Mouse (Mus musculus) heart, adult 2 months (tissue): ENCODE data around the gene Stxbp1.

ENCODE experiments used
- CTCF ChIP-seq: fragments of 200-600 bp; IDR thresholded peaks from 2 replicates; pipeline ENCODE4 v1.8.1; 2022; ENCODE audit warnings: antibody characterized with exemption, mild to moderate bottlenecking, moderate library complexity
- EP300 ChIP-seq: fragments of 200-500 bp; IDR thresholded peaks from 2 replicates; pipeline ENCODE4 v1.6.1; 2011; ENCODE audit warnings: low read depth, low read length, control low read depth; ENCODE audit not compliant: insufficient read depth
- POLR2A ChIP-seq: fragments of 200-500 bp; IDR thresholded peaks from 2 replicates; pipeline ENCODE4 v1.6.1; 2011; ENCODE audit warnings: mild to moderate bottlenecking, low read depth, low read length, control low read depth; ENCODE audit not compliant: insufficient read depth

GRCm38 (mm10) chr2:32795748-32796418, 51.2 kb downstream of the Stxbp1 start:
- TF ChIP-seq POLR2A (no peak), CTCF (no peak), EP300 (no peak)
